In genomic region chr10:37078439-37078838, GRCm38 (mm10) we compare ENCODE assay signal across 8 mouse cellular contexts.
A peak's percentile ranks its signal among the peaks of the same experiment; 100 is the strongest.
DNase-seq lines count a peak whose midpoint lies in the region; ATAC-seq and TF ChIP-seq lines count a peak whose summit lies in the region.

No protein-coding gene starts in this region.

- 51% methylated on average over 5 of the region's 5 CpGs for WGBS in embryonic facial prominence, embryonic 10.5 days
- WGBS in intestine, embryonic 14.5 days: 32% methylated on average over 5 of the region's 5 CpGs

- H3K36me3 ChIP-seq in embryonic facial prominence, embryonic 10.5 days (replicated peaks): no peaks in the 10 kb centered on the region
- H3K36me3 ChIP-seq in intestine, embryonic 14.5 days (ENCODE audit: control insufficient read depth, insufficient read depth, low read length): no peaks in the 10 kb centered on the region

- ATAC-seq in intestine, embryonic 14.5 days (replicated peaks; ENCODE audit: low FRiP score, low TSS enrichment, low read depth): peak; percentile 71

- H3K9ac ChIP-seq in intestine, embryonic 14.5 days (ENCODE audit: low read length): no peak overlapping the region

- H3K4me1 ChIP-seq in embryonic facial prominence, embryonic 10.5 days: peaks cover 12% of the 10 kb centered on the region; the same call in 1 of the 2 replicates
- no peaks in the 10 kb centered on the region; the same call in 1 of the 2 replicates for H3K4me1 ChIP-seq in intestine, embryonic 14.5 days (replicated peaks; ENCODE audit: control insufficient read depth, insufficient read depth, low read length)

- no peak overlapping the region for H3K4me2 ChIP-seq in intestine, embryonic 14.5 days (ENCODE audit: low read length)

- H3K9me3 ChIP-seq in embryonic facial prominence, embryonic 10.5 days: no peaks in the 10 kb centered on the region
- no peaks in the 10 kb centered on the region for H3K9me3 ChIP-seq in intestine, embryonic 14.5 days (ENCODE audit: control insufficient read depth, low read length)

- TF ChIP-seq CTCF in left cerebral cortex, adult 2 months (IDR thresholded peaks at IDR 0.05): no peak

- no peaks in the 10 kb centered on the region for H3K27me3 ChIP-seq in embryonic facial prominence, embryonic 10.5 days (replicated peaks; ENCODE audit: low read depth, poor library complexity, severe bottlenecking)
- no peaks in the 10 kb centered on the region for H3K27me3 ChIP-seq in intestine, embryonic 14.5 days (replicated peaks; ENCODE audit: control insufficient read depth, insufficient read depth, low read length)

- H3K4me3 ChIP-seq in embryonic facial prominence, embryonic 10.5 days: no peak overlapping the region
- no peak overlapping the region for H3K4me3 ChIP-seq in intestine, embryonic 14.5 days (ENCODE audit: low read depth, low read length)
- no peak overlapping the region for H3K4me3 ChIP-seq in left cerebral cortex, adult 2 months

- intact Hi-C loops in gastrocnemius, postnatal 36 days (cut with DNase I): loop anchor here (2.0 to 10.0 kb wide), 2 partner anchors 58 to 1476 kb away; no protein-coding TSS in a partner anchor
- intact Hi-C loops in left cerebral cortex, adult 2 months (cut with DNase I): no loop called here

- peak overlapping the region; percentile 66; the same call in 1 of the 2 replicates for H3K27ac ChIP-seq in embryonic facial prominence, embryonic 10.5 days (replicated peaks)
- H3K27ac ChIP-seq in intestine, embryonic 14.5 days (ENCODE audit: low read depth): no peak overlapping the region
- no peak overlapping the region; the same call in 1 of the 2 replicates for H3K27ac ChIP-seq in left cerebral cortex, adult 2 months

- peak; percentile 88 for DNase-seq in adrenal gland, postnatal 14 days
- peak; percentile 42 for DNase-seq in embryonic facial prominence, embryonic 10.5 days (ENCODE audit: low spot score)
- DNase-seq in gastrocnemius, postnatal 36 days: peak; percentile 53 to 73
- peak; percentile 54 for DNase-seq in intestine, embryonic 14.5 days (ENCODE audit: low spot score)
- peak; percentile 22 to 42 for DNase-seq in left cerebral cortex, adult 2 months (ENCODE audit: extremely low spot score in 1 of 2, low spot score in 2 of 2)
- DNase-seq in lung, postnatal 4 days: peak; percentile 84 to 91
- peak; percentile 37 for DNase-seq in right cerebral cortex, postnatal 4 days
- no peak for DNase-seq in thymus, postnatal 4 days
